Mouse (Mus musculus) 416B (cell line): Measurements from ENCODE around the gene Ttc30b.
"Not testable (repeated sequence)": the region's sequence is repeated elsewhere in the genome, so short reads cannot be mapped to it uniquely, and the experiment has no call there.

ENCODE experiments used
- DNase-seq: peaks from one replicate; pipeline ENCODE4 v3.0.0; 2011; ENCODE audit warnings: low read depth

Gene Ttc30b

DNA sequence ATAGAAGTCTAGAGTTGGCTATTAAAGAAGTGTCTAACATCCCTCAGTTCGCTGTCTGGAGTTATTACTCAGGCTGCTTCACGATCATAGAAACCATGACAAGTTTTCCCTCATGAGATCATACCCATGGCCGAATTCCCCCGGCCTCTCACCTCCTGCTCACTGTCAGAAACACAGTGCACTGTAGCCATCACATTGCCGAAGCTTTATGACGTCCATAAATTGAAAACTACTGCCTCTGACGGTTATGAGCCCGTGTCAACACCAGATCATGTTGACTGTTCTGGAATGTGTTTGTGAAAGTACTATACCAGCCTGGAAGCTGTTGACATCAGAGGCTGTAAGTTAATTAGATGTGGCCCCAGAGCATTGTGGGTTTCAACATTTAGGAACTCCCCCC is 12.3 kb upstream of the Ttc30b start:
- DNase-seq = no peak

DNA sequence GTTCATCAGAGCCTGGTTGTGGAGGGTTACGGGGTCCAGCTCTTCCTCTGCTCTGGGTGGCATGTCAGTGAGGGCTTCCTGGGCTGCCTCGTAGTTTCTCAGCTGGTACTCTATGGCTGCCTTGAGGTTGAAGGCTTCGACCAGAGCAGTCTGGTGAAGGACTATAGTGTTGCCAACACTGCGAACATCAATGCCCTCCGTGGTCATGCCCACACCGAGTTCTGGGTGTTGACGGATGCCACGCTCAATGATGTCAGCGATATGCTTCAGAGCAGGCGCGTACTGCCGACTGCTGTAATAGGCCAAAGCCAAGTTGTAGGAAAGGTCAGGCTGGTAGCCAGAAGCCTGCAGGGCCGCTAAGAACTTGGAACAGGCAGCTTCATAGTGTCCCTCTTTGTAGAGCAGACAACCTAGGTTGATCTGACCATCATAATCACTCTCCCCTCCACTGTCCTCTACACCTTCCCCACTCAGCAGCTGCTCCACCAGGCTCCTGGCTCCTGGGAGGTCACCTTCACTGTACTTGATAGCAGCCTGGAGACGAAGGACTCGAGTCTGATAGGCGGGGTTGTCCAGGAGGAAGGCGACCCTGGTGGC is 767 bp downstream of the Ttc30b start:
- not testable (repeated sequence) for DNase-seq

DNA sequence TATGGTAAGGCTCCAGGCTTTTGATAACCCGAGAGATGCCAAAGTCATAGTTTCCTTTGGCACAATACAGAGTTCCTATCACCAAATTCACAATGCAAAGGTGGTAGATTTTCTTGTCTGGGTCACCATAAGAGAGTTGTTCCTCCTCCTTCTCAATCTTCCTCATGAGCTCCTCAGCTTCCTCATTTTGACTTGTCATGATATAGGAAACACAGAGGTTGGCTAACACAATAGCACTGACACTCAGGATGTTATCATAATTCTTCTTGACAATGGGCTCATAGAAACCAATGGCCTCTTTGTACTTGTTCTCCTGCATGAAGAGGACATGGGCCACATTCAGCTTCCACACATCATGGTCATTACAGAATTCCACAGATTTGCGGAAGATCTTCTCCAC is 1.7 kb downstream of the Ttc30b start:
- DNase-seq = not testable (repeated sequence)

DNA sequence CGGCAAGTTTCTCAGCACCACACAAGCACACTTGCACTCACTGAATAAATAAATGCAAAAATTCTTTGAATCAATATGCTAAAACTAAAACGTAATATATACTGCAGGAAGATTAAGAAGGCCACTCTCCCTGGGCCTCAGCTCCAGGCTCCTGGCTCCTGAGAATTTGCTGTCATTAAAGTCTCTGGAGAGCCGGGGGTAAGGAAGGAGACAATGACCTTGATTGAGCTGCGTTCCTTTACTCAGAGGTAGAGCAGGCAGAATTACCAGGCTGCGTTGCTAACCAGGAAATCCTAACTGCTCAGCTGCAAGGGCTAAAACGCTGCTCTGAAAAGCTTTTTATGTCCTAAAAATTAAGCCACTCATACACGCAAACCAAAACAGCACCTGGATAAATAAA is 4.8 kb downstream of the Ttc30b start:
- DNase-seq = no peak

DNA sequence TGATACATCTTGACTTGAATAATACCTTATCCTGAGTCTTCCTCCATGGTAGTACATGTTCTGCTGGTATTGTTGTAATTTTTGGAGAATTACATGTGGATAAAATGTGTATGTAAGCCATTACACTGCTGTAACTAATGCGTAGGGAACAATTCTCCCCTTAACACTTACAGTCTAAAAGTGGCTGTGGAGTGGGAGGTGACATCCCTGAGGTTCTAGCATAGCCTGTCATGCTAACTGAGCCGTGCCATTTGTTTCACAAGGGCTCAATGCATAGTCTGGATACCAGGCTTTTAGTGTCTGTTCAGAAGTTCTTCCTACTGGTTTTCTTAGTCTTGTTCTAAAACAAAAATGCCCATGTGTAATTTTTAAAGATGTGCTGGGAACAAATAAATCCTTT is 7.4 kb downstream of the Ttc30b start:
- no peak for DNase-seq

DNA sequence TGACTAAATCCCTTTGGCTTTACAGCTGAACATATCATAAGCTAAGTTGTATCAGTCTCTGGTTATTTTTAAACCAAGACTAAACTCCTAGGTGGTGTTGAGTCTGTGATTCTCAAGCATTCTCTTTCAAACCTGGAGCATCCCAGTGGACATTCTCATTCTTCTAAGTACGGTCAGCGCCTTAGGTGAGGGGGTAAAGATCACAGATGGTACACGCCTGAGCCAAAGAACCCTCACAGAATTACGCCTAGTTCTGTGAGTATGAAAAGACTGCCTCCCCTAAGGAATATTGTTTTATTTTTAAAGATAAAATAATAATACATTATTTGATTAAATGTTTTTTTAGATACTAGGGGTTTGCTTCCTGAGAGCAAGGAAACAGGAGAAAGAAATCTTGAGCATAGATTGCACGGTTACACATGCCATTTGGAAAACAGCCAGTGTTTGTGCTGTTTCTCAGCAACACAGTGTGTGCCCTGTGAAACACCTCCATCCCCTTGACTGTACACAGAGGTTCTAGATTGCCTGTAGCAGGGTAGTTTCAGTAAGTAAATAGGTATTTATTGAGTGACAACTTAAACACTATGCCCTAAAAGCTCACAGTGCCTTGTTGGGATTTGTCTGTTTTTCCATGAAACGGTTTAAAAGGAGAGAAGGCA is 8.5 kb downstream of the Ttc30b start:
- DNase-seq = no peak

DNA sequence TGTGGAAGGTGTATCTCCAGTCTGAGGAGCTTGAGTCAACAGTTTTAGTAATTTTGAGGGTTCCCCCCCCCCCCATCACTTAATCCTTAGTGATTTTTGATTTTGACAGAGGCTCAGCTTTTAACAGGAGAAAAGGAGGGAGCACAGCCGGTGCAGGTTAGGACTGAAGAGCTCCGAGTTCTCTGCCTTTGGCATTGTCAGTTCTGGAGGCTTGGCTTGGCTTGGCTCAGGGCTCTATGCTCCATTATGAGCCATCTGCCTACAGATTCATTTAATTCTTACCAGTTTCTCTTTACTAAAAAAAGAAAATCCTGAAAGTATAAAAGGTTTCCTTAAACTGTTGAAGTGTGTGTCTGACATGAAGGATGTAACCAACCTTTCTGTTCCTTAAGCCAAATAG is 9.2 kb downstream of the Ttc30b start:
- DNase-seq = no peak

DNA sequence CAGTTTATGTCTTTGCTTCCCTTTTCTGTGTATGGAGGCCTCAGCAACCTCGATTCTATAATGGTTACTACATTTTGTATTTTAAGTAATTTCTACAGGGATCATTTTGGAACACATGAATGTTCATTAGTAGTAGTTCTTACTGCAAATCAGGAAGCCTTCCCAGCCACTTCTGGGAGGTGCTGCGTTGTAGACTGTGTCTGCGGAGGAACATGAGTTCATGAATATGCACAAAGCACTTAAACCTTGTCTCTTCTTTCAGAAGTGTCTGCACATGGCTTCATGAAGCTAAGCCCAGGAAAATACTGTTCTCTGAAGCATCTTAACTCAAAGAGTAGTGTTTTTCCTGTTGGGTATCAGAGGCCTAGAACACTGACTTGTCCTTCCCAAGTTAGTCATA is 10.4 kb downstream of the Ttc30b start:
- no peak for DNase-seq

DNA sequence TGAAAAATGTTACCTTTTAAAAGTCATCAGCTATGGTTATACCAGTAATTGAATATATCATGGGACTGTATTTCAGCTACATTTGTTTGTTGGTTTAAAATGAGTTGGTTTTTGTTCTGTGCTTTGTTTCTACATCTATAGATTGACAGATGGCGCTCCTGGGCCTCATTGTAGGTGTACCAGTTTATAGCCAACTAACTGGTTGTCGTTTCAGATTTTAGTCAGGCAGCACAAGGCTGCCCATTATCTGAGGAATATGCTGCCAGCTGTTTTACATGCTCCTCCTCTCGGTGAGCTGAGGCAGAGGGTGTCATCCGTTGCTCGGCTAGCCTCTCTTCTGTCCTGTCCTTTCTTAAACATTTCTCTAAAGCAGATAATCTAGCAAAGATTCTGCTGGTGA is 12.3 kb downstream of the Ttc30b start:
- DNase-seq = no peak

DNA sequence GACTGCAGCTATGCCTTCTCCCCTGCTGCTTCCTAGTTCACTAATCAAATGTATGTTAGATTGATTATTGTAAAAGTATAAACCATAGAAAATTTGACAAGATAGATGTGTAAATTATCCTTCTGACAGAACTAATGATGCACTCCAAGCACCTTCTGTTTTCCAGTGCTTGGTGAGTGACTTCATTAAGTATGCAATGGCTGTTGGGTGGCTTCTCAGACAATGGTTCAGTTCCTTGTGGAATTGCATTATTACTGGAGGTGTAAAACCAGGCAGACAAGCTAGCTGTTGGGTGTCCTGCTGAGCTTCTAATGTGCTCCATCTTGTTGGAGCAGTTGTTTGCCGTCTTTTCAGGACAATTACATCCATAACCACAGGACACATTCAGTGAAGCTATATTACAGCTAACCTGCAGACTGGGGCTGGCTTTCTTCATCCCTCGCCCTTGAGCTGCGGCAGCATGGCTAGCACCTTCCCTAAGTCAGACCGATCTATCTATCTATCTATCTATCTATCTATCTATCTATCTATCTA is 14.5 kb downstream of the Ttc30b start:
- DNase-seq = no peak

DNA sequence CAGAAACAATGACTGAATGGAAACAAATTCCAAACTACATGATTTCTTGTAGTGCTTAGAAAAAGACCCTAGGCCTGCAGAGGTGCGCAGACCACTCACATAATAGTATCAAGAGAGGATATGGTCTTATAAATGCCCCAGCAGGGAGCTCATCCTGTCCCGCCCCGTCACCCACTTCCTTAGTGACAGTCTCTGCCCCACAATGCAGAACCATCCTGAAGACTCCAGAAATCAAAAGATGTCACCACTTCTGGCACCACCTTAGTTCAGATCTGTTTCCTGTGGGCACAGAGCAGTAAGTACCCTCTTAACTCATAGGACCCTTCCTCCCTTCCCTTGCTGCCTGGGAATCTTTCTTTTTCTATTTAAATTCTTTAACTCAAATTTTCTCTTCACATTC is 23.3 kb downstream of the Ttc30b start:
- DNase-seq = no peak

DNA sequence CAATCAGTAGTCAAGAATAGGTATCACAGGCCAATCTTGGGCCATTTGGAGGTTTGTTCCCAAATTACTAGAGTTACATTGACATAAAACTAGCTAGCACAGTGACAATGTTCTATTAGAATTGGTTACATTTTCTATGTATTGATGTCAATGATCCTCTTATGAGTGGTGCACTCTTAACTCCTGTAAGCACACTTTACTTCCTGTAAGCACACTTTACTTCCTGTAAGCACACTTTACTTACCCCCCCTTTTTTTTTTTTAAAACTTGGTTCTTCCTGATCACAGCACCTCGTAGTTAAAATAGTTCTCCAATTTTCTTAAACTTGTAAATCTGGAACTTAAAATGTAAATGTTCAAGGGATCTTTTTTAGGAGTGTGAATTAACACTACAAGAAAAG is 31.2 kb downstream of the Ttc30b start:
- DNase-seq = no peak

DNA sequence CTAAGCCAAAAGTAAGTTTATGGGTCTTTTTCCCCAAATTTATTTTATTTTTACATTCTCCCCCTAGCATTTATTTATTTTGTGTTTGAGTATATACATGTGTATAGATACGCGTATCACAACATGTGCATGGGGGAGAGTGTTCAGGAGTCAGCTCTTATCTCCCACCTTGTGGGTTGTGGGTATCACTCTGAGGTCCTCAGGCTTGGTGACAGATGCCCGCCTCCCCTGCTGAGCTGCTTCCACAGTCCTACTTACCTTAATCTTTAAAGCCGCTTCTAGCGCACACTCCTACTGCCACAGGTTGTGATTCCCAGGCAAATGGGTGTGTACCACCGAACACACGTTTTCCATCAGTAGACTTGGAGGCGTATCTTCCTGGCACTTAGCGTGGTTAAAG is 36.5 kb downstream of the Ttc30b start:
- DNase-seq = no peak

DNA sequence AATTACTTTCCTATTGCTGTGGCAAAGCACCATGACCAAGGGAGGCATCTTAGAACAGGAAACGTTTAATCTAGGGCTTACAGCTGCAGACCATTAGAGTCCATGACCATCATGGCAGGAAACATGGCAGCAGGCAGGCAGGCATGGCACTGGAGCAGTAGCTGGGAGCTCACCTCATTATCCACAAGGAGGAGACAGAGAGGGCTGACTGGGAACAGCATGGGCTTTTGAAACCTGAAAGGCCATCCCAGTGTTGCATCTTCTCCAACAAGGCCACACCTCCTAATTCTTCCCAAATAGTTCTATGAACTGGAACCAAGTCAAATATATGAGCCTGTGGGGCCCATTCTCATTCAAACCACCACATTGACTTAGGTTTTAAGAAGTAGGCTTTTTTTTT is 38.1 kb downstream of the Ttc30b start:
- peak; percentile 17 for DNase-seq

DNA sequence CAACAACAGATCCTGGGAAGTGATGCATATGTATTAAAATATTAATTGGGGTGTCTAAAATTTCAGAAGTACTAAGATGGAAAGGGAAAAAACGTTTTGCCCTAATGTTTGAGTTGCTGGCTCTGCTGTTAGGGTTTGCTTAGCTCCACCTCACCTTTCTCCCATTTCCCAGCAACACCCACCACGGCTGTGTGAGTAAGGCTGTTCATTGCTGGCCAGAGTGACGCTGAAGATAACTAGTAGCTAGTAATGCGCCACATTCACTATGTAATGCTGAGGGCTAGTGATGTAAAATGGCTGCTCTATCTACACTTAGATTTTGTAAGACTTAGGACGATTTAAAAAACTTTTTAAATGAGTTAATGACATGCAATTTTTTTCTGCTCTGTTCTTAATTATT is 42.7 kb downstream of the Ttc30b start:
- no peak for DNase-seq

DNA sequence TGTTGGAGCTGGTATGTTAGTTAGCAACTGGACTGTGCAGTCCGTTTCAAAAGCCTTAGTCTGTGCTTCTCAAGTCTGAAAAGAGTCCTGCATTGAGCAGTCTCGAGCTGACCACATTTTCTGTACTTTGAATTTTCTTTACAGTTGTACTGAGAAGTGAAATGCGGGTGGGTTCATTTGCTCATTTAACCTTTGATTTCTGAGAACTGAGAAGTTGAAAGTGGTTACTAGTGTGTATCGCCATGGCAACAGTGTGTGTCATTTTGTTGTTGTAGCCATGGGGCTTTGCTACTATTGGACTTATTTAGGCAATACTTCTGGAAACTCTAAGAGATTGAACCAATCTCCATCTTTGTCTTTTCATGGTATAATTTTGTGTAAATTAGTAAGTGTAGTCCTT is 46.4 kb downstream of the Ttc30b start:
- peak; percentile 29 for DNase-seq
